ENCODE assay signal across 22 mouse cellular contexts in genomic region chr1:163190841-163191240, GRCm38 (mm10).
A peak's percentile ranks its signal among the peaks of the same experiment; 100 is the strongest.
DNase-seq lines count a peak whose midpoint lies in the region; ATAC-seq and TF ChIP-seq lines count a peak whose summit lies in the region.
"Had no signal": no experiment of that assay in that cellular context is flagged by ENCODE, and none has a peak within 500 bp of the region (broad histone marks: within the 10 kb centered on the region; RNA-seq: fewer than 3 reads in every experiment).

No protein-coding gene starts in this region.

- ATAC-seq in embryonic facial prominence, embryonic 14.5 days (ENCODE audit: low read depth) = no peak
- peak; percentile 19; the same call in 1 of the 2 replicates for ATAC-seq in limb, embryonic 15.5 days (ENCODE audit: insufficient number of reproducible peaks, low FRiP score, low TSS enrichment, low read depth)
- ATAC-seq: forebrain, embryonic 15.5 days; Patski had no signal

- WGBS in lung, adult 2 months = 48% methylated on average over 2 of the region's 2 CpGs
- WGBS in embryonic facial prominence, embryonic 14.5 days = 36% methylated on average over 2 of the region's 2 CpGs
- 21% methylated on average over 2 of the region's 2 CpGs for WGBS in limb, embryonic 15.5 days

- no peaks in the 10 kb centered on the region for H3K4me1 ChIP-seq in lung, adult 2 months (ENCODE audit: control insufficient read depth, insufficient read depth, low read length)
- H3K4me1 ChIP-seq in embryonic facial prominence, embryonic 14.5 days (ENCODE audit: control insufficient read depth, insufficient read depth, low read length) = peaks cover 10% of the 10 kb centered on the region
- H3K4me1 ChIP-seq in limb, embryonic 15.5 days = peaks cover 6% of the 10 kb centered on the region
- H3K4me1 ChIP-seq: forebrain, embryonic 15.5 days; heart, embryonic 15.5 days; hindbrain, embryonic 10.5 days had no signal

- H3K4me3 ChIP-seq in lung, adult 2 months (replicated peaks; ENCODE audit: extremely low read depth, low read depth, low read length) = no peak overlapping the region
- H3K4me3 ChIP-seq in embryonic facial prominence, embryonic 14.5 days (ENCODE audit: low read depth, low read length) = no peak overlapping the region
- H3K4me3 ChIP-seq in limb, embryonic 15.5 days = no peak overlapping the region
- no peak overlapping the region for H3K4me3 ChIP-seq in gastrocnemius, adult 2 months
- H3K4me3 ChIP-seq: forebrain, embryonic 15.5 days; heart, adult 2 months; heart, embryonic 15.5 days; hindbrain, embryonic 10.5 days had no signal

- peak; percentile 19 for DNase-seq in heart, adult 11 months
- no peak for DNase-seq in heart, postnatal 36 days
- DNase-seq in lung, postnatal 10 days = peak; percentile 7
- no peak for DNase-seq in lung, adult 2 months
- peak; percentile 78 for DNase-seq in embryonic facial prominence, embryonic 14.5 days (ENCODE audit: low spot score)
- DNase-seq in layer of hippocampus, adult 11-12 months (ENCODE audit: low spot score) = no peak
- no peak for DNase-seq in gastrocnemius, adult 2 months
- DNase-seq: adrenal gland, adult 2 months; adrenal gland, postnatal 25 days; cerebellum, adult 18-20 months; cerebellum, adult 9-11 months; cerebellum, postnatal 36 days; gastrocnemius, postnatal 10 days; heart, adult 2 months; heart, postnatal 14 days had no signal

- H3K4me2 ChIP-seq in embryonic facial prominence, embryonic 14.5 days (ENCODE audit: low read depth, low read length) = no peak overlapping the region
- no peak overlapping the region for H3K4me2 ChIP-seq in limb, embryonic 15.5 days
- H3K4me2 ChIP-seq: forebrain, embryonic 15.5 days; heart, embryonic 11.5 days; heart, embryonic 15.5 days; hindbrain, embryonic 14.5 days had no signal

- no peak for TF ChIP-seq POLR2A in lung, adult 2 months (IDR thresholded peaks at IDR 0.05; ENCODE audit: borderline replicate concordance, extremely low read depth, low read depth, low read length)

- intact Hi-C loops in heart, postnatal 36 days (cut with DNase I) = no loop called here
- intact Hi-C loops in gastrocnemius, adult 2 months (cut with DNase I) = no loop called here

- no peaks in the 10 kb centered on the region for H3K36me3 ChIP-seq in embryonic facial prominence, embryonic 14.5 days (ENCODE audit: control insufficient read depth, insufficient read depth, low read length)
- H3K36me3 ChIP-seq in limb, embryonic 15.5 days = no peaks in the 10 kb centered on the region
- H3K36me3 ChIP-seq: forebrain, embryonic 15.5 days; heart, embryonic 15.5 days; hindbrain, embryonic 10.5 days had no signal

- no peaks in the 10 kb centered on the region for H3K9me3 ChIP-seq in embryonic facial prominence, embryonic 14.5 days (ENCODE audit: control insufficient read depth, low read length)
- H3K9me3 ChIP-seq in limb, embryonic 15.5 days = no peaks in the 10 kb centered on the region
- H3K9me3 ChIP-seq: forebrain, embryonic 15.5 days; heart, embryonic 15.5 days; hindbrain, embryonic 10.5 days had no signal

- peak overlapping the region; percentile 69 for H3K27ac ChIP-seq in embryonic facial prominence, embryonic 14.5 days (replicated peaks; ENCODE audit: low read depth, low read length)
- peak overlapping the region; percentile 43; the same call in 1 of the 2 replicates for H3K27ac ChIP-seq in limb, embryonic 15.5 days
- no peak overlapping the region for H3K27ac ChIP-seq in gastrocnemius, adult 2 months
- H3K27ac ChIP-seq: forebrain, embryonic 15.5 days; heart, adult 2 months; heart, embryonic 15.5 days; hindbrain, embryonic 10.5 days; hindbrain, embryonic 14.5 days had no signal

- no peak for TF ChIP-seq CTCF in lung, adult 2 months (IDR thresholded peaks at IDR 0.05; ENCODE audit: insufficient read depth, low read length)
- no peak for TF ChIP-seq CTCF in gastrocnemius, adult 2 months (IDR thresholded peaks at IDR 0.05)

- H3K9ac ChIP-seq in embryonic facial prominence, embryonic 14.5 days (ENCODE audit: low read depth, low read length) = no peak overlapping the region
- H3K9ac ChIP-seq in limb, embryonic 15.5 days = no peak overlapping the region
- H3K9ac ChIP-seq: forebrain, embryonic 15.5 days; heart, embryonic 15.5 days; hindbrain, embryonic 14.5 days had no signal

- no peaks in the 10 kb centered on the region for H3K27me3 ChIP-seq in embryonic facial prominence, embryonic 14.5 days (replicated peaks; ENCODE audit: control insufficient read depth, insufficient read depth, low read length)
- H3K27me3 ChIP-seq in limb, embryonic 15.5 days = no peaks in the 10 kb centered on the region
- H3K27me3 ChIP-seq: forebrain, embryonic 15.5 days; heart, embryonic 15.5 days; Patski had no signal

Comparison
In these comparisons a context has a peak if more than half of its experiments do, and no peak if none do; other contexts are left out.
1. DNase-seq: peak in heart, adult 11 months (single experiment), lung, postnatal 10 days (single experiment) and embryonic facial prominence, embryonic 14.5 days (single experiment); none in heart, postnatal 36 days (0 of 2), lung, adult 2 months (single experiment), layer of hippocampus, adult 11-12 months (single experiment) and gastrocnemius, adult 2 months (single experiment).